Mouse (Mus musculus): ENCODE measurements around the gene Ecm2. TPM values are rescaled to one million over a fixed set of nuclear protein-coding genes. Genes with fewer than 3 reads are reported as not detected.

Ecm2 gene
- polyA plus RNA-seq, 1 experiment from 2014 or later: 0.13 TPM

DNA sequence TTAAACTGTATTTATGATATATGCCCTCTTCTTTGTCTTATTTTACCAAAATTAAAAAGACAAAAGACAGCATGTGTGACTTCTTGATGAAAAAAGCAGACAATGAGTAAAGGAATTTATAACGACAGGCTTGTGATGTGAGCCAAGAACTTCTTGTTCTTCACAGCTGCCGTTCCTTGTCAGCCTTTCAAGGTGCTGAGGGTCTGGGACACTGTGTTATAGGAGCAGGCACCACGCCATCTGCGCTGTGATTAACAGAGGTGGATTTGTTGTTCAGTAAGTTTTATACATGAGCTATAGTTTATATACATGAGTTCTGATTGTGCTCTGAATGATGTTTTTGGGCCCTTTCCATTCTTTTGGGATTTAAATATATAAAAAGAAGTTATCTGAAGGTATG is 25.2 kb upstream of the Ecm2 start:
- no peak for DNase-seq (ENCODE audit: low spot score)
- Histone ChIP-seq H3K36me3 (replicated peaks; ENCODE audit: control insufficient read depth, insufficient read depth, low read depth, low read length) (no peaks in the 10 kb centered on the region), H3K4me2 (ENCODE audit: low read depth, low read length) (no peak overlapping the region), H3K27ac (replicated peaks; ENCODE audit: low read depth, low read length) (no peak overlapping the region), H3K9ac (replicated peaks; ENCODE audit: low read length) (no peak overlapping the region), H3K4me3 (ENCODE audit: low read depth, low read length) (no peak overlapping the region), H3K4me1 (ENCODE audit: control insufficient read depth, insufficient read depth, low read length) (no peaks in the 10 kb centered on the region), H3K9me3 (replicated peaks; ENCODE audit: control insufficient read depth, low read length) (no peaks in the 10 kb centered on the region), H3K27me3 (ENCODE audit: control insufficient read depth, insufficient read depth, low read length) (no peaks in the 10 kb centered on the region)
- ATAC-seq (replicated peaks; ENCODE audit: insufficient number of reproducible peaks, low FRiP score, low TSS enrichment, low read depth): no peak
- WGBS: 82% methylated on average over 4 of the region's 4 CpGs

DNA sequence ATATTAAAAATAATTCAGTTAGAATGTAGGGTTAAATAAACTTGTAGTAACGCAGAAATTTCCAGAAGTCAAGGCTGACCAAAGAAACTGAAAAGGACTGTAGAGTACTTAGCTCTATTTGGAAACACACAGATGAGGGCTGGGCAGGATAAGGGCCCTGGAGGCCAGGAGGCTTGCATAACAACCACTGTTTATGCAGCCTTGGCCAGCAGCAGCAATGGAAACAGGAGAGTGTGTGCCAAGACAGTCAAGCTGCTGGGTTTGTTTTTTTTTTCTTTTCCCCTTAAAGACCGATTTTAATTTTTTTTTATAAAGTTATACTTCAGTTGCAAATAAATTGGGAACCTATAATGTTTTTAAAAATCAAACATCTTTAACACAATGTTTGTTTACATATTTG is 24.6 kb upstream of the Ecm2 start:
- WGBS: 86% methylated on average over 2 of the region's 2 CpGs
- no peak for ATAC-seq (replicated peaks; ENCODE audit: insufficient number of reproducible peaks, low FRiP score, low TSS enrichment, low read depth)

GRCm38 (mm10) chr13:49480551-49480950 is 24.1 kb upstream of the Ecm2 start:
- Histone ChIP-seq H3K4me3 (ENCODE audit: low read depth, low read length) (no peak overlapping the region), H3K9ac (replicated peaks; ENCODE audit: low read length) (no peak overlapping the region), H3K27me3 (ENCODE audit: control insufficient read depth, insufficient read depth, low read length) (no peaks in the 10 kb centered on the region), H3K36me3 (replicated peaks; ENCODE audit: control insufficient read depth, insufficient read depth, low read depth, low read length) (no peaks in the 10 kb centered on the region), H3K4me1 (ENCODE audit: control insufficient read depth, insufficient read depth, low read length) (no peaks in the 10 kb centered on the region), H3K4me2 (ENCODE audit: low read depth, low read length) (no peak overlapping the region), H3K9me3 (replicated peaks; ENCODE audit: control insufficient read depth, low read length) (no peaks in the 10 kb centered on the region), H3K27ac (replicated peaks; ENCODE audit: low read depth, low read length) (no peak overlapping the region)
- DNase-seq (ENCODE audit: low spot score) (peak; percentile 28), ATAC-seq (replicated peaks; ENCODE audit: insufficient number of reproducible peaks, low FRiP score, low TSS enrichment, low read depth) (no peak)
- WGBS: 51% methylated on average over 5 of the region's 5 CpGs

More for the DNA sequence above, 24.6 kb upstream of the Ecm2 start:
- Histone ChIP-seq H3K4me1 (ENCODE audit: control insufficient read depth, insufficient read depth, low read length) (no peaks in the 10 kb centered on the region), H3K4me3 (ENCODE audit: low read depth, low read length) (no peak overlapping the region), H3K9ac (replicated peaks; ENCODE audit: low read length) (no peak overlapping the region), H3K4me2 (ENCODE audit: low read depth, low read length) (no peak overlapping the region), H3K27me3 (ENCODE audit: control insufficient read depth, insufficient read depth, low read length) (no peaks in the 10 kb centered on the region), H3K36me3 (replicated peaks; ENCODE audit: control insufficient read depth, insufficient read depth, low read depth, low read length) (no peaks in the 10 kb centered on the region), H3K9me3 (replicated peaks; ENCODE audit: control insufficient read depth, low read length) (no peaks in the 10 kb centered on the region), H3K27ac (replicated peaks; ENCODE audit: low read depth, low read length) (no peak overlapping the region)
- DNase-seq (ENCODE audit: low spot score): peak; percentile 23

DNA sequence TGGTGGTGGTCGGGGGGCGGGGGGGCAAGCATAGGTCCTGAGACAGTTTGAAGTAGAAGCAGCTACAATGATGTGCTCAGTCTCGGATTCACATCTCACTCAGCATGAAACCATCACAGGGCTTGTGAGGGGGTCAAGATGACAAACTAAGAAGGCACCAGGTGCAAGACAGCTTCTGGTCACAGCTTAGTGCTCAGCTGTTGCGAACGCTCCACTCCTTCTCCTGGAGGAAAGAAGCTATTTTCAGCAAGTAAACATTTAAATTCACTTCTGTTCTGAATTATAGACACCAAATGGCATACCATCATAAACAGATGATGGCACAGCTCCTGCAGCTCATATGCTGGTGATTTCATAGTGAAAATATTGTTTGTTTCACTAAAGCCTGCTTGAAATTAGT is 19.2 kb upstream of the Ecm2 start:
- Histone ChIP-seq H3K27ac (replicated peaks; ENCODE audit: low read depth, low read length) (no peak overlapping the region), H3K9ac (replicated peaks; ENCODE audit: low read length) (no peak overlapping the region), H3K4me2 (ENCODE audit: low read depth, low read length) (no peak overlapping the region), H3K36me3 (replicated peaks; ENCODE audit: control insufficient read depth, insufficient read depth, low read depth, low read length) (no peaks in the 10 kb centered on the region), H3K4me1 (ENCODE audit: control insufficient read depth, insufficient read depth, low read length) (no peaks in the 10 kb centered on the region), H3K27me3 (ENCODE audit: control insufficient read depth, insufficient read depth, low read length) (no peaks in the 10 kb centered on the region), H3K4me3 (ENCODE audit: low read depth, low read length) (no peak overlapping the region), H3K9me3 (replicated peaks; ENCODE audit: control insufficient read depth, low read length) (no peaks in the 10 kb centered on the region)
- DNase-seq (ENCODE audit: low spot score) (no peak), ATAC-seq (replicated peaks; ENCODE audit: insufficient number of reproducible peaks, low FRiP score, low TSS enrichment, low read depth) (no peak)
- 81% methylated on average over 5 of the region's 5 CpGs for WGBS

GRCm38 (mm10) chr13:49492376-49493368 is 11.9 kb upstream of the Ecm2 start, which contains the start of gene Tes3-ps:
Tes3-ps (plus strand) TSS chr13:49493318.
- Histone ChIP-seq H3K36me3 (replicated peaks; ENCODE audit: control insufficient read depth, insufficient read depth, low read depth, low read length) (no peaks in the 10 kb centered on the region), H3K9ac (replicated peaks; ENCODE audit: low read length) (no peak within 1 kb of the TSS), H3K4me1 (ENCODE audit: control insufficient read depth, insufficient read depth, low read length) (no peaks in the 10 kb centered on the region), H3K27ac (replicated peaks; ENCODE audit: low read depth, low read length) (no peak within 1 kb of the TSS), H3K4me2 (ENCODE audit: low read depth, low read length) (no peak within 1 kb of the TSS), H3K4me3 (ENCODE audit: low read depth, low read length) (no peak within 1 kb of the TSS), H3K9me3 (replicated peaks; ENCODE audit: control insufficient read depth, low read length) (no peaks in the 10 kb centered on the region), H3K27me3 (ENCODE audit: control insufficient read depth, insufficient read depth, low read length) (no peaks in the 10 kb centered on the region)
- ATAC-seq (replicated peaks; ENCODE audit: insufficient number of reproducible peaks, low FRiP score, low TSS enrichment, low read depth) (no peak), DNase-seq (ENCODE audit: low spot score) (no peak)
- WGBS: 76% methylated on average over 6 of the region's 6 CpGs

DNA sequence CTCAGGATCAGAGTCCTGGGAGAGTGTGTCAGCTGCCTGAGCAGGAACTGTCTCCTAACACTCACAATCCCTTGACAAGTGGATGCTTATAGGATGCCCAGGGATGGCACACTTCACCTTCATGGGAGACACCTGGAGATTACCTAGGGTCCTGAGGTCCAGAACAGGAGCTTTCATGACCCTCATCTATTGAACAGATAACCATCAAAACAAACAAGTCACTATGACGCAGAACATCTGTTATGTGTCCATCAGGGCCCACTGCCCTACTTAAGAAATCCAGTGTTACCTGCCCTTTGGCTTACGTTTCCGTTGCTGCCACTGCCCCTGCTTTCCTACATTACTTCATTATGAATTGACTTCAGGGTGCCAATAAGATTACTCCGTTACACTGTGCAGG is 1.2 kb downstream of the Ecm2 start:
- no peaks in the 10 kb centered on the region for H3K36me3 ChIP-seq (replicated peaks; ENCODE audit: control insufficient read depth, insufficient read depth, low read depth, low read length)
- no peak overlapping the region for H3K4me3 ChIP-seq (ENCODE audit: low read depth, low read length)
- H3K4me2 ChIP-seq (ENCODE audit: low read depth, low read length): no peak overlapping the region
- no peak overlapping the region for H3K27ac ChIP-seq (replicated peaks; ENCODE audit: low read depth, low read length)
- DNase-seq (ENCODE audit: low spot score) (no peak), ATAC-seq (replicated peaks; ENCODE audit: insufficient number of reproducible peaks, low FRiP score, low TSS enrichment, low read depth) (no peak)
- WGBS: 76% methylated on average over 4 of the region's 4 CpGs
- no peak overlapping the region for H3K9ac ChIP-seq (replicated peaks; ENCODE audit: low read length)
- no peaks in the 10 kb centered on the region for H3K9me3 ChIP-seq (replicated peaks; ENCODE audit: control insufficient read depth, low read length)
- no peaks in the 10 kb centered on the region for H3K4me1 ChIP-seq (ENCODE audit: control insufficient read depth, insufficient read depth, low read length)
- no peaks in the 10 kb centered on the region for H3K27me3 ChIP-seq (ENCODE audit: control insufficient read depth, insufficient read depth, low read length)

GRCm38 (mm10) chr13:49507176-49507575 is 2.6 kb downstream of the Ecm2 start:
- Histone ChIP-seq H3K4me3 (ENCODE audit: low read depth, low read length) (no peak overlapping the region), H3K36me3 (replicated peaks; ENCODE audit: control insufficient read depth, insufficient read depth, low read depth, low read length) (no peaks in the 10 kb centered on the region), H3K4me1 (ENCODE audit: control insufficient read depth, insufficient read depth, low read length) (no peaks in the 10 kb centered on the region), H3K27ac (replicated peaks; ENCODE audit: low read depth, low read length) (no peak overlapping the region), H3K27me3 (ENCODE audit: control insufficient read depth, insufficient read depth, low read length) (no peaks in the 10 kb centered on the region), H3K9ac (replicated peaks; ENCODE audit: low read length) (no peak overlapping the region), H3K4me2 (ENCODE audit: low read depth, low read length) (no peak overlapping the region), H3K9me3 (replicated peaks; ENCODE audit: control insufficient read depth, low read length) (no peaks in the 10 kb centered on the region)
- 72% methylated on average over 3 of the region's 3 CpGs for WGBS
- DNase-seq (ENCODE audit: low spot score) (no peak), ATAC-seq (replicated peaks; ENCODE audit: insufficient number of reproducible peaks, low FRiP score, low TSS enrichment, low read depth) (no peak)

DNA sequence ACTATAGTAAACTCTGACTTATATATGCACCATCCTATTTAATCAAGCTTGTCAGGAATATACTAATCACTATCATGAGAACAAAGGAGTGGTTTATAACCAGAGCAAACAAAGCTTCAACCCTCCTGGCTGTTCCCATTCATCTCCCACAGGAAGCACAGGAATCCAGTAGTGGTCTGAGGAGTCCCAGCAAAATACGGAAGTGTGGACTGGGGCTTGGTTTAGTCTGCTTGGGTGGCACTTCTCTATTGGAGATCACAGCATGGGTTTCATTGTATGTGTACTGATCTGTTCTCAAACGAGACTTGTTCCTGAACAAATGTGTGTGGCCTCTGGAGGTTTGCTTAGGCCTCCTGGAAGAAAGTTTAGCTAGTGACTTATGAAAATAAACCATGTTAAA is 14.2 kb downstream of the Ecm2 start:
- ATAC-seq (replicated peaks; ENCODE audit: insufficient number of reproducible peaks, low FRiP score, low TSS enrichment, low read depth): no peak
- H3K27me3 ChIP-seq (ENCODE audit: control insufficient read depth, insufficient read depth, low read length): no peaks in the 10 kb centered on the region
- DNase-seq (ENCODE audit: low spot score): no peak
- WGBS: 33% methylated on average over 2 of the region's 2 CpGs
- no peaks in the 10 kb centered on the region for H3K4me1 ChIP-seq (ENCODE audit: control insufficient read depth, insufficient read depth, low read length)
- no peaks in the 10 kb centered on the region for H3K36me3 ChIP-seq (replicated peaks; ENCODE audit: control insufficient read depth, insufficient read depth, low read depth, low read length)
- H3K4me2 ChIP-seq (ENCODE audit: low read depth, low read length): no peak overlapping the region
- H3K9ac ChIP-seq (replicated peaks; ENCODE audit: low read length): no peak overlapping the region
- H3K27ac ChIP-seq (replicated peaks; ENCODE audit: low read depth, low read length): no peak overlapping the region
- H3K4me3 ChIP-seq (ENCODE audit: low read depth, low read length): no peak overlapping the region
- H3K9me3 ChIP-seq (replicated peaks; ENCODE audit: control insufficient read depth, low read length): no peaks in the 10 kb centered on the region

Data from embryonic facial prominence, embryonic 11.5 days (tissue).